Mouse (Mus musculus): ENCODE measurements around the gene 1700001J03Rik. TPM values are rescaled to one million over a fixed set of nuclear protein-coding genes. Genes with fewer than 3 reads are reported as not detected.

1700001J03Rik gene
- total and polyA plus RNA-seq, 2 experiments from 2014 or later = not detected

DNA sequence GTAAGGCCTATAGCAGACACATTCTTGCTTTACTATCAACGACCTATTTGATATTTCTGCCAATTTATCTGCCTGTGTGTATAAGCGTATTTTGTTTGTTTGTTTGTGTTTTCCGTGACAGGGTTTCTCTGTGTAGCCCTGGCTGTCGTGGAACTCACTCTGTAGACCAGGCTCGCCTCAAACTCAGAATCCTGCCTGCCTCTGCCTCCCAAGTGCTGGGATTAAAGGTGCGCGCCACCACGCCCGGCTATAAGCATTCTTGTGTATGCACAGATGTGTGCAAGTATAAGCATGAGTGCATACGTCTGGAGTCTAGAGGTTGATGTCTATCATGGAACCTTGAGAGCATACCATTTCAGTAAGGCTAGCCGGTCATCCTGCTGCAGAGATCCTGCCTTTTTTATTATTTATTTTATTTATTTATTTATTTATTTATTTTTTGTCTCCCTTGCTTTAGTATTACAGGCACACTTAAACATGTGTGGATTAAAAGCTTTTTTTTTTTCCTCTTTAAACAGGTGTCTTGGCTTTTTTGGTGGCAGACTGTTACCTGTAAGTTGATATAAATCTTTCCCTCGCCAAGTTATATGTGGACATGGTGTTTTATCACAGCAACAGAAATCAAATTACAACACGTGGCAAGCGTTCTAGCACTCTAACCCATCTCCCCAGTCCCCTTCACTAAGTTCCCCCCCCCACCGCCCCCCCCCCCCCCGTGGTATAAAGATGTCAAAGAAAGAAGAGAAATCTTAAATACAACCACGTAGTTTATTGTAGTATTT is 45.0 kb upstream of the 1700001J03Rik start:
- Histone ChIP-seq H3K9ac (replicated peaks; ENCODE audit: low read length) (peak overlapping the region; percentile 72; the same call in 1 of the 2 replicates), H3K4me1 (ENCODE audit: insufficient read depth, low read length) (no peaks in the 10 kb centered on the region), H3K4me3 (ENCODE audit: low read length) (peak overlapping the region; percentile 76), H3K4me2 (ENCODE audit: low read depth, low read length) (peak overlapping the region; percentile 87), H3K27ac (peak overlapping the region; percentile 90; the same call in 1 of the 2 replicates), H3K9me3 (ENCODE audit: low read length) (no peaks in the 10 kb centered on the region), H3K27me3 (ENCODE audit: insufficient read depth, low read length) (no peaks in the 10 kb centered on the region), H3K36me3 (ENCODE audit: insufficient read depth, low read length) (no peaks in the 10 kb centered on the region)
- TF ChIP-seq CTCF (IDR thresholded peaks at IDR 0.05; ENCODE audit: low read depth) = no peak
- WGBS = 58% methylated on average over 17 of the region's 17 CpGs
- ATAC-seq (no peak; the same call in 1 of the 2 replicates), DNase-seq (ENCODE audit: low spot score) (no peak)

DNA sequence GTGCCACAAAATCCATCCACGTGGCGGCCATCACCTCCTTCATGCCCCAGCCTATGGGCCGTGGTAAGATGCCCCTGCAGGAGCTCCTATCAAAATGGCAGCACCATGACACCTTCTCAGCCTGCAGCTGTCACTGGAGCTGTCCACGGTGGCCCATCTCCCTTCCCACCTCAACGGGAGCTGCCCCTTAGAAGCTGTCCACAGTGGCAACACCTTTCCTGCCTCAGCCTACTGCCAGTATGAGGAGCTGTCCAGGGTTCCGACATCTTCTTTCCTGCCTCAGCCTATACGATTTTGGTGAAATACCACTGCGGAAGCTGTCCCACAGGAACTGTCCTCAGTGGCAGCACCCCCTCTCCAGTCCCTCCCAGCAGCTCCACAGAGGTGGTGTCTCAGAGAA is 42.4 kb upstream of the 1700001J03Rik start:
- no peak for DNase-seq (ENCODE audit: low spot score)
- WGBS = 86% methylated on average over 8 of the region's 8 CpGs
- H3K9me3 ChIP-seq (ENCODE audit: low read length) = no peaks in the 10 kb centered on the region
- no peak overlapping the region for H3K4me2 ChIP-seq (ENCODE audit: low read depth, low read length)
- no peak overlapping the region for H3K4me3 ChIP-seq (ENCODE audit: low read length)
- H3K36me3 ChIP-seq (ENCODE audit: insufficient read depth, low read length) = no peaks in the 10 kb centered on the region
- no peak for TF ChIP-seq CTCF (IDR thresholded peaks at IDR 0.05; ENCODE audit: low read depth)
- H3K27ac ChIP-seq = no peak overlapping the region
- H3K4me1 ChIP-seq (ENCODE audit: insufficient read depth, low read length) = no peaks in the 10 kb centered on the region
- no peak overlapping the region for H3K9ac ChIP-seq (replicated peaks; ENCODE audit: low read length)
- no peaks in the 10 kb centered on the region for H3K27me3 ChIP-seq (ENCODE audit: insufficient read depth, low read length)
- no peak for ATAC-seq

DNA sequence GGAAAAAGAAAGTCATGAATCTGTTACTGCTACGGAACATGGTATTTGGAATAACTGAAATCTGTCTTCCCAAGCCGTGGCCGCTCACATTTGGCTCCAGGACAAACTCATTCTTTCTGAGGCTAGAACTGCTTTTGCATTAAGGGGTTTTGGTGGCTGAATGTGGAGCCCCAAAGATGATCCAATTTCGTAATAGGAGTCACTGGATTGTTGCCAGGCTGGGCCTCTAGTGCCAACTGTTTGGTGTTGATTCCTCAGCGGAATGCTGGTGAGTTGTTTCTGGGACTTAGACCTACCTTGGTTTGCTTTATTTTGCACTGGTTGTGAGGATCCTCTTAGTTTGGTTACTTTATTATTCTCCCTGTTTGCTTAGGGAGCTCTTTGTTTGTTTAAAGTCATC is 38.7 kb upstream of the 1700001J03Rik start:
- DNase-seq (ENCODE audit: low spot score) = no peak
- ATAC-seq = no peak

DNA sequence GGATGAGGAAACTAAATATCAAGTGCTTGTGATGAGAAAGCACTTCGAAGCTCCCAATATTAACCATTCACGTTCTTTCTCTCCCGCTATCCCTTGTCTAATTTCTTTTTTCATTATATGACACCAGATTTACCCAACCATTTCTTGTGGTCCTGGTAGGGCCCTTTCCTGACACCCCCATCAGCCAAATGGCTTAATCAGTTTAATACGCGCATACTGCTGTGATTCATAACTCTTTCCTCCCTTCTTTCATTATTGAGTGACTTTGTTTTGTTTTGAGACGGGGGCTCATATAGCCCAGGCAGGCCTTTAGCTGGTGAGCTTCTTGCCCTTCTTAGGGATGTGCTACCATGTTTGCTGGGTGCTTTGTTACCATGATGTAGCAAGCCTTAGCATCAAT is 36.6 kb upstream of the 1700001J03Rik start:
- H3K36me3 ChIP-seq (ENCODE audit: insufficient read depth, low read length) = peaks cover 12% of the 10 kb centered on the region; the same call in 1 of the 2 replicates
- ATAC-seq = no peak
- H3K4me1 ChIP-seq (ENCODE audit: insufficient read depth, low read length) = peaks cover 4% of the 10 kb centered on the region; the same call in 1 of the 2 replicates
- peak overlapping the region; percentile 75 for H3K9ac ChIP-seq (replicated peaks; ENCODE audit: low read length)
- DNase-seq (ENCODE audit: low spot score) = no peak
- H3K4me3 ChIP-seq (ENCODE audit: low read length) = peak overlapping the region; percentile 63
- H3K4me2 ChIP-seq (ENCODE audit: low read depth, low read length) = peak overlapping the region; percentile 72
- no peak for TF ChIP-seq CTCF (IDR thresholded peaks at IDR 0.05; ENCODE audit: low read depth)
- no peaks in the 10 kb centered on the region for H3K27me3 ChIP-seq (ENCODE audit: insufficient read depth, low read length)
- peak overlapping the region; percentile 98 for H3K27ac ChIP-seq
- 27% methylated on average over 6 of the region's 6 CpGs for WGBS
- no peaks in the 10 kb centered on the region for H3K9me3 ChIP-seq (ENCODE audit: low read length)

More for the DNA sequence above, 38.7 kb upstream of the 1700001J03Rik start:
- no peak overlapping the region for H3K9ac ChIP-seq (replicated peaks; ENCODE audit: low read length)
- no peaks in the 10 kb centered on the region for H3K9me3 ChIP-seq (ENCODE audit: low read length)
- H3K27me3 ChIP-seq (ENCODE audit: insufficient read depth, low read length) = no peaks in the 10 kb centered on the region
- H3K4me1 ChIP-seq (ENCODE audit: insufficient read depth, low read length) = peaks cover 4% of the 10 kb centered on the region; the same call in 1 of the 2 replicates
- no peak for TF ChIP-seq CTCF (IDR thresholded peaks at IDR 0.05; ENCODE audit: low read depth)
- H3K4me2 ChIP-seq (ENCODE audit: low read depth, low read length) = no peak overlapping the region
- H3K36me3 ChIP-seq (ENCODE audit: insufficient read depth, low read length) = no peaks in the 10 kb centered on the region
- H3K4me3 ChIP-seq (ENCODE audit: low read length) = no peak overlapping the region
- no peak overlapping the region for H3K27ac ChIP-seq
- 73% methylated on average over 5 of the region's 5 CpGs for WGBS

DNA sequence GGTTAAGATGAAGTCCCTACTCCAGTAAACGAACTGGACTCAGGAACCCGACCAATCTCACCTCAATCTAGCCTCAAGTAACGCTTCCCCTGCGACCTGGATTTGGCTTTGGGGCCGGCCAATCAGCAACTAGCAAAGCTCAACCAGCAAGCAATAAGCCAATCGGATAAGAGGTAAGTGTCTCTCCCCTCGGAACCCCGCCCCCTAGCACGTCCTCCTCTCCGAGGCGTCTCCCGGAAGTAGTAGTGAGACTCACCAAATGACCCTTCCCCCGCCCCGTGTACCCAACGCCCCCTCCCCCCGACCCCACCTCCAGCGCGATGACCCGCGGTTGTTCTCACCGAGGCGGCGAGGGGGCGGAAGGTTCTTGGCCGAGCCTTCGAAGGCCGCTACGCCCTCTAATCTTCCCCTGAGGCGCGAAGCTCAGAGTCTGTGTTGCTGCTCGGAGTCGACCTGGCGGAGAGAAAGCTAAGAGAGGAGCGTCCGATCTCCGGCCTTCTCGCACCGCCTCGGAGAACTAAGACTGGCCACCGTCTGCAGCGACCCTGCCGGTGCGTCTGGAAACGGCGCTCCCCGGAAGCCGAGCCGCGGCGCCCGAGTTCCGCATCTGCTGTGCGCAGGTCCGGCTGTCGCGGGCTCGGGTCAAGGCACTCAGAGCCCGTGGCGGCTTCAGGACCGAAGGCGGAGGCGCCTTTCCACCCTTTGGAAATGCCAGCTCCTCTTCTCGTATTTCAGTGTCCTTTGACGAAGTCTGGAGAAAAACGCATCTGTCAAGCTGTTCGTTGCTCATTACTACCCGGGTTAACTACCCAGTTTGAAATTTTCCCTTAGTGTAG is 36.0 kb upstream of the 1700001J03Rik start, which contains the start of gene Rnf6:
Gene Rnf6, minus strand, starts transcription at position 677 of the 836 bp plus-strand sequence.
- peak within 1 kb of the TSS; percentile 72 for H3K4me2 ChIP-seq (ENCODE audit: low read depth, low read length)
- H3K9me3 ChIP-seq (ENCODE audit: low read length) = no peaks in the 10 kb centered on the region
- peak; percentile 100 for ATAC-seq
- no peaks in the 10 kb centered on the region for H3K27me3 ChIP-seq (ENCODE audit: insufficient read depth, low read length)
- peak within 1 kb of the TSS; percentile 98 for H3K27ac ChIP-seq
- DNase-seq (ENCODE audit: low spot score) = peak; percentile 97
- peaks cover 14% of the 10 kb centered on the region; the same call in 1 of the 2 replicates for H3K36me3 ChIP-seq (ENCODE audit: insufficient read depth, low read length)
- peaks cover 4% of the 10 kb centered on the region; the same call in 1 of the 2 replicates for H3K4me1 ChIP-seq (ENCODE audit: insufficient read depth, low read length)
- WGBS = 1% methylated on average over 65 of the region's 67 CpGs
- TF ChIP-seq CTCF (IDR thresholded peaks at IDR 0.05; ENCODE audit: low read depth) = peak; percentile 48
- H3K9ac ChIP-seq (replicated peaks; ENCODE audit: low read length) = peak within 1 kb of the TSS; percentile 75
- H3K4me3 ChIP-seq (ENCODE audit: low read length) = peak within 1 kb of the TSS; percentile 63

DNA sequence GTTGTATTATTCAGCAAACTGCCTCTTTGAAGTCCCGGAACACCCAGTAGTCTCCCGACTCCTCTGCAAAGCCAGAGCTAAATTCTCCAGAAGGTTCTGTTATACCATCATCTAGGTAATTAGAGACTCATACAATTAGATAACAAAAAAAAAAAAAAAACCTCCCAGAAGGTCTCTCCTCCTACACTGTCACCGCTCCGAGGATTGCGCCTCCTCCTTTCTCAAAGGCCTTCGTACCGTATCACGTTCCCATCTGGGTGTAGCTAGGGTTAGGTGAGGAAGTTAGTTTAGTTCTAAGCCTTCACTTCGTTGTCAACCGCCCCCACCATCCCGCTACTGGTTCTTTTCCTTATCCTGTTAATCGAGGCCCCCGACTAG is 35.4 kb upstream of the 1700001J03Rik start:
- peak overlapping the region; percentile 63 for H3K4me3 ChIP-seq (ENCODE audit: low read length)
- H3K27me3 ChIP-seq (ENCODE audit: insufficient read depth, low read length) = no peaks in the 10 kb centered on the region
- 5% methylated on average over 13 of the region's 13 CpGs for WGBS
- ATAC-seq (peak; percentile 21; the same call in 1 of the 2 replicates), DNase-seq (ENCODE audit: low spot score) (no peak)
- TF ChIP-seq CTCF (IDR thresholded peaks at IDR 0.05; ENCODE audit: low read depth) = no peak
- H3K27ac ChIP-seq = peak overlapping the region; percentile 98; the same call in 1 of the 2 replicates
- peak overlapping the region; percentile 75 for H3K9ac ChIP-seq (replicated peaks; ENCODE audit: low read length)
- peaks cover 20% of the 10 kb centered on the region; the same call in 1 of the 2 replicates for H3K36me3 ChIP-seq (ENCODE audit: insufficient read depth, low read length)
- H3K4me2 ChIP-seq (ENCODE audit: low read depth, low read length) = peak overlapping the region; percentile 72
- H3K4me1 ChIP-seq (ENCODE audit: insufficient read depth, low read length) = peaks cover 4% of the 10 kb centered on the region; the same call in 1 of the 2 replicates
- H3K9me3 ChIP-seq (ENCODE audit: low read length) = no peaks in the 10 kb centered on the region

All from hindbrain, postnatal 0 days (tissue).